Mouse (Mus musculus) gastrocnemius, postnatal 36 days (tissue): ENCODE measurements around the gene Rpp21. TPM values are rescaled to one million over a fixed set of nuclear protein-coding genes. Genes with fewer than 3 reads are reported as not detected.
A peak's percentile ranks its signal among the peaks of the same experiment; 100 is the strongest.
"Not testable (repeated sequence)": the region's sequence is repeated elsewhere in the genome, so short reads cannot be mapped to it uniquely, and the experiment has no call there.

ENCODE experiments used
- DNase-seq, 2 experiments: peaks; one replicate each; pipeline ENCODE4 v3.0.0; 2022
- intact Hi-C: fragments of 180-260 bp; cut with DNase I; formaldehyde crosslinking; loops from one replicate; pipeline ENCODE4 v1.15.1; 2025
- total RNA-seq, 2 experiments: library from RNA; stranded (reverse); gene quantifications; 2 replicates each; pipeline ENCODE4 v1.2.3; 2021

The Rpp21 gene
- total RNA-seq, 2 experiments from 2014 or later = 34.5 to 39.6 TPM

GRCm38 (mm10) chr17:36240637-36241213, 17.1 kb downstream of the Rpp21 start:
- intact Hi-C loops = no loop called here
- no peak for DNase-seq

GRCm38 (mm10) chr17:36237321-36237921, 20.4 kb downstream of the Rpp21 start:
- DNase-seq = no peak
- intact Hi-C loops = no loop called here

GRCm38 (mm10) chr17:36235300-36235699, 22.6 kb downstream of the Rpp21 start:
- DNase-seq, intact Hi-C loops: not testable (repeated sequence)

GRCm38 (mm10) chr17:36233572-36233971, 24.3 kb downstream of the Rpp21 start:
- intact Hi-C loops = no loop called here
- DNase-seq = no peak

GRCm38 (mm10) chr17:36231318-36231717, 26.6 kb downstream of the Rpp21 start:
- intact Hi-C loops = no loop called here
- peak; percentile 32 to 48 for DNase-seq

- no peak for DNase-seq
- intact Hi-C loops = no loop called here
These were observed 28.8 kb downstream of the Rpp21 start for GRCm38 (mm10) chr17:36229046-36229445.

- DNase-seq = no peak
- intact Hi-C loops = no loop called here
These were observed 30.9 kb downstream of the Rpp21 start for GRCm38 (mm10) chr17:36226921-36227320.

- DNase-seq = no peak
- intact Hi-C loops = no loop called here
These were observed 32.5 kb downstream of the Rpp21 start for GRCm38 (mm10) chr17:36225231-36225824.

- no peak for DNase-seq
- intact Hi-C loops = no loop called here
These were observed 33.4 kb downstream of the Rpp21 start for GRCm38 (mm10) chr17:36224451-36224850.

GRCm38 (mm10) chr17:36218594-36219155, 39.2 kb downstream of the Rpp21 start:
- intact Hi-C loops = no loop called here
- no peak for DNase-seq

GRCm38 (mm10) chr17:36215586-36215985, 42.3 kb downstream of the Rpp21 start:
- intact Hi-C loops = no loop called here
- no peak for DNase-seq

- intact Hi-C loops = no loop called here
- no peak for DNase-seq
These were observed 51.0 kb downstream of the Rpp21 start for GRCm38 (mm10) chr17:36206846-36207245.

GRCm38 (mm10) chr17:36205862-36206261, 52.0 kb downstream of the Rpp21 start:
- intact Hi-C loops = no loop called here
- DNase-seq = no peak

Other genes starting within 250 kb of the Rpp21 start
- gene H2-T24, start 237.5 kb downstream of the Rpp21 start, total RNA-seq = 1 to 10 TPM in 1 of 2 experiments, under 1 TPM in 1; 0.84 to 2.1 TPM
- gene H2-T23, start 225.2 kb downstream of the Rpp21 start, total RNA-seq = 1 to 10 TPM; 7.7 to 8.3 TPM
- gene H2-T22, start 215.3 kb downstream of the Rpp21 start, total RNA-seq = 1 to 10 TPM; 7.1 to 8.0 TPM
- not detected for gene Gm6034, start 215.1 kb downstream of the Rpp21 start, total RNA-seq
- gene Gm11127, start 199.7 kb downstream of the Rpp21 start, total RNA-seq = 1 to 10 TPM; 1.5 to 2.1 TPM
- gene Gm19684, start 136.4 kb downstream of the Rpp21 start, total RNA-seq = not detected
- not detected for gene Gm7030, start 128.6 kb downstream of the Rpp21 start, total RNA-seq
- not detected for gene Gm8909, start 89.5 kb downstream of the Rpp21 start, total RNA-seq
- under 1 TPM in 1 of 2 experiments, not detected in 1; 0.59 TPM for gene H2-T3, start 67.8 kb downstream of the Rpp21 start, total RNA-seq
- gene Trim39, start 14.2 kb upstream of the Rpp21 start, total RNA-seq = 1 to 10 TPM; 4.0 to 5.9 TPM
- not detected for gene H2-M10.2, start 28.4 kb upstream of the Rpp21 start, total RNA-seq
- gene H2-M10.1, start 68.1 kb upstream of the Rpp21 start, total RNA-seq = not detected
- not detected for gene H2-M10.3, start 110.3 kb upstream of the Rpp21 start, total RNA-seq
- gene H2-M10.4, start 204.3 kb upstream of the Rpp21 start, total RNA-seq = not detected